Mouse (Mus musculus) frontal cortex, adult (tissue): Measurements from ENCODE around the gene Tmem131l.

Experiments
- ATAC-seq: cut with Nextera tagmentation; 2 replicates; pipeline ENCODE4 v1.9.2; 2017; ENCODE audit warnings: mild to moderate bottlenecking, moderate library complexity, mixed read lengths; ENCODE audit not compliant: low TSS enrichment

The Tmem131l gene

GRCm38 (mm10) chr3:84015484-84016016, 24.4 kb downstream of the Tmem131l start:
- no peak for ATAC-seq

GRCm38 (mm10) chr3:84010995-84011663, 28.8 kb downstream of the Tmem131l start:
- no peak for ATAC-seq

- ATAC-seq, result no peak
Measured at GRCm38 (mm10) chr3:84005989-84006388, 34.0 kb downstream of the Tmem131l start.

GRCm38 (mm10) chr3:84004330-84005090, 35.5 kb downstream of the Tmem131l start:
- no peak for ATAC-seq

GRCm38 (mm10) chr3:84002433-84003090, 37.4 kb downstream of the Tmem131l start:
- no peak for ATAC-seq

- ATAC-seq, result peak; percentile 56; the same call in 1 of the 2 replicates
Measured at GRCm38 (mm10) chr3:83997563-83997962, 42.4 kb downstream of the Tmem131l start.

DNA sequence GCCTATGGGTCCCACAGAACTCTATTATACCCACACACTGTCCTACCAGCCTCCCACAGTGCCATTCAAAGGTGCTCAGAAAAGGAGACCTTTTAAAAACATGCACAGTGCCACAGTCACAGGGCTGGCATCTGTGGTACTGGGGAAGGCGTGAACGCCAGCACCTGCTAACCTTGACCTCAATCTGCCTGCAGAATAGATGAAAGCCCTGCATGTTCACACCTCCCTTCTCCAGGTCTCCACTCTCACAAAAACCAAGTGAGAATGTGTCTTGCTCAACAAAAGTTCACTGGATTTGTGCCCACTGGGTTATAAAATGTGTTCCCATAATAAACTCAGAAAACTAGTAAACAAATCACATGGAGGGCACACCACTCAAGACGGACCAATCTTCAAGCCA, 42.9 kb downstream of the Tmem131l start:
- ATAC-seq, result 0 out of 2 replicates have a peak, but pooled peaks have one; percentile 11

GRCm38 (mm10) chr3:83996086-83996485, 43.9 kb downstream of the Tmem131l start:
- ATAC-seq, result no peak

DNA sequence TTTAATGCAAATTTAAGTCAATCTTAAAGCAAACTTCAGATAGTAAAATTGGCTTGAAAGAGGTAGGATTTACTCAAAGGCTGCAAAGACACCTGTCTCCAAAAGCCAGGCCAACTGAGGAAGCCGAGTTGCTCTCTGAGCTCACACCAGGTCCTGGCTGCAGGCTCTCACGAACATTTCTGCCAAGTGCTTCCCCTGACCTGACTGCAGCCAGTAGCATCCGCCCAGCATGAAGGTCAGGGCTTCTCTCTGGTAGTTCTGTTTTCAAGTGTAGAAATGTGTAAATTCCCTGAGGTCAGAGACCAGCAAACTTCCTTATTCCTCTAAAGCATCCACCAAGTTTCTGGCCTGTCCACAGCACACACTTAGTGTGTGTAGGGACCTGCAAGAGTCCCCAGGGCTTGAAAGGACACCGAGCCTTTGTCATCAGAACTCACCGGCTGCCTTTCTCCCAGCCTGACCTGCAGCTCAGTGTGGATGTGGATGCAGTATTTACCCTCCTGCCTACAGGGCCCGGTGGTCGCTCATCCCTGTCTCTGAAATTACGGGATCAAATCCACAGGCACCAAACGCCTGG, 44.6 kb downstream of the Tmem131l start:
- no peak for ATAC-seq

DNA sequence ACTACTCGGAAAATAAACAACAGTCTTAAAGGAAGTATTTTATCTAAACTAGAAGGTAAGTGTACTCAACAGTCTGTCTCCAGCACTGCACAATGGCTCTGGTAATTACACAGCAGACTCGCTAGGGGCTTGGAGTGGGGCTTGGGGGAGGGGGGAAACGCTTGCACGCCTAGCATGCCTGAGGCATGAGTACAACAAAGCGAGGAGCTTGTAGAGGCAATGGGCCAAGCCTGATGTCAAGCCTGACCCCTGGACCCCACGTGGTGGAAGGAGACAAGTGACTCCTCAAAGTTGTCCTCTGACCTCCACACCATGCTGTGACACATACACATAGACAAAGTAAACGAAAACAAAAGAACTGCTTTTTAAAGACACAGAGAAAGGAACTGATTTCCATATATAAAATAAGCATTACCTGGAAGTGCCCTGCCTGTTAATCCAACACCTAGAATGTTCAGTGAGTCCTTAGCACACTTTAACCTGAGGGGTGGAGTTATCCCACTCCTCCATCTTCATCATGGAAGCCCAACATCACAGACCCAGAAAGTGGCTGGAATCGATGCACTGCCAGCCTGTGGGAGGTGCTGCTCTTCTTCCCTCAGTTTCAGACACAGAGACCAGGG, 45.6 kb downstream of the Tmem131l start:
- ATAC-seq, result no peak

DNA sequence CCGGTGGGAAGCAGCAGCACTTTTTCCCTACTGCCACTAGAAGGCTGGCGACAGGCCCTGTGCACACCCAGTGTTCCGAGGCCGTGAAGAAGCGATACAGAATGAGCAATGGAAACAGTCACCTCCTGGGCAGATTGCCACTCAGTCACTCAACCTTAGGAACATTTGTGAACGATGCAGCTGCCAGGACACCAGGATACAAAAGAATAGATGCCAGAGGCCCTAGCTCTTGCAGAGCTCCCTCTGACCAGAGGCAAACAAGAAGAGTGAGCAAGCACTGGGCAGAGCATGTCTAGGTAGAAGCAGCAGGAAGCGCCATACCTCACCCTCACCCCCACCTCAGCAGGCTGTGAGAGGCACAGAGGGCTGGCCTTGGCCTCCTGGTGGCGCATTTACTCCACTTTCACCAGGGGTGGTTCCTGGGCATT, 46.9 kb downstream of the Tmem131l start:
- ATAC-seq, result no peak

DNA sequence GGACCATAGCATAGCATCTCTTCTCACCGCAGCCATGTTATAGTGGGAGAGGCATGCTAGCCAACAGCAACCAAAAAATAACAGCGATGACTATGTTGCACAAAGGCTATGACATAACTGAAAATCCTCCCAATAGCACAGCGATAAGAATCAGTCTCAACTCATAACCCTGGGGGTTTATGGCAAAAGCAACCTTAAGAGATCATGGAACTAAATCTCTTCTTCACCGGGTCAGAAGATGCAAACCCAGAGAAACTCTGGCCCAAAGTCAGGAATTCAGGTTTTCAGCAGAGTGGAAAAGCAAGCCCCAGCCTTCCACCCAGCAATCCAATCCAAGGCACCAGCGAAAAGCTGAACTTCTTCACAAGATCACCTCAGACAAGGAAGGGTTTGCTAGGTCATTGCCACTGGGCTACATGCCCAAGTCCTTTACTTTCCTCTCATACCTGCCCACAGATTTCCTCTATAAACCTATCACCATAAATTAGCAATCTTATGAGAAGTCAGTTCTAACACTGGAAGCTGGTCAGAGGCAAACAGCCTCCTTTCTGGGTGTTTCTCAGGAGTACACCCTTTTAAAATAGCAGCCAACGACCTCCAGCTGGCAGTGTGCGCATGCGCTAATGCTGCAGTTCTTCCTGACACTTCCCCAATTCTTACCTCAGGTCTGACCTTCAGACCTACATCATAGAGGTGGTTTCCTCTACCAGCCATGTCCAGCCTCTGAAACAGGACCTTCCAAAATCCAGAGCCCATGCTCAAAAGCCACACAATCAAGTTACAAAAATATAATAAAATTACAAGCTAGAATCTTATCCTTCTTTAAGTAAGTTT, 48.1 kb downstream of the Tmem131l start:
- no peak for ATAC-seq

DNA sequence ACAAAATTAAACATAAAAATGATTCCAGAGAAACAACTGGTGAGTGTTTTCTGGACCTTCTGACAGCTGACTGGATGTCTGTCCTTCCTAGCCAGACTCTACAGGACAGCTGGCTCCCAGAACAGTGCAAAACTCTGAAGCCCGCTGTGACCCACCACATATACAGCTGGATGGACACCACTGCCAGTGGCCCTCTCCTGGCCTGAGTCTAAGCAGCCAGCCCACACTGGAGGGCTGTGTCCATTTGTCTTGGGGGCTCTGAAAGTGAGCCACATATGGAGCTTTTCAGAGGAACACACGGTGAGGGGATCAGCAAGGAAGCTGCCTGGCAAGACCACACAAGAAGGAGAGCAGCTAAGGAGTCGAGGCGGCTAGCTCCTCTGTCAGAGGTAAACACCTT, 51.8 kb downstream of the Tmem131l start:
- no peak for ATAC-seq

GRCm38 (mm10) chr3:83987533-83988112, 52.4 kb downstream of the Tmem131l start:
- ATAC-seq, result no peak

- ATAC-seq, result no peak
Measured at GRCm38 (mm10) chr3:83986740-83987139, 53.2 kb downstream of the Tmem131l start.

- ATAC-seq, result no peak
Measured at GRCm38 (mm10) chr3:83985426-83985825, 54.5 kb downstream of the Tmem131l start.

DNA sequence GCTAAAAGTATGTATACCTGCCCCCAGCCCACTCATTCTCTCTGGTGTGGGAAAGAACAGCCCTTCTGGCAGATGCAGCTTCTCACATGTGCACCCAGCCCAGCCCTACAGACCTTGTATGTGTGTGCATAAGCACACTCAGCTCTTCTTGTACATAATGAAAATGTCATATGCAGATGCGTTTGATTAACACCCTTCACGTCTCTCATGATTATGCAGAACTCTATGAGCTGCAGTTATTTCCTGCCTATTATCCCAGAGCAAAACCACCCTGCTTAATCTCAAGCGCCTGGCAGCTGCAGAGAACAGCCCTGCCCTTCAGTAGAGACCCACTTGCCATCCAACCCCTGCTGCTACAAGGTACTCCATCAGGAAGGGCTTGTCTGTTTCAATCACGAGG, 55.6 kb downstream of the Tmem131l start:
- peak; percentile 17; the same call in 1 of the 2 replicates for ATAC-seq

DNA sequence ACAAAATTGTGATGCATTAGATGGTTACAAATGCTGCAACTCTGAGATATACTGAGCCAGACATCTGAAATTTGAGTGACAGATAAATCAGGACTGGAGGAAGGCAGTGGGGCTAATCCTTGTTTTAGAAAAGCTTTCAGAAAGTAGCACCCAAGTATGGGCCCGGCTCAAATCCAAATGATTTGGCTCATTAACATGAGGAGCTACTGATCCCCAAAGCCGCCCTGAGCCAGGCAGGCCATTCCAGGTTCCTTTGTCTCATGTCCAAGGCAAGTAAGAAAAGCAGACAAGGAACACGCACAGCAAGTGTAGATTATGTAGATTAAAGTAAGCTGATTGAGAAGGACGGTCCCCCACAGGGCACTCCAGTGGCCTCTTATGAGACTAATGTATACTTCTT, 57.2 kb downstream of the Tmem131l start:
- ATAC-seq, result no peak

- peak; percentile 50; the same call in 1 of the 2 replicates for ATAC-seq
Measured at GRCm38 (mm10) chr3:83980231-83980872, 59.6 kb downstream of the Tmem131l start.
